Mouse (Mus musculus): ENCODE results near the gene Itpr3. TPM values are rescaled to one million over a fixed set of nuclear protein-coding genes. Genes with fewer than 3 reads are reported as not detected.

Itpr3 gene
- total RNA-seq, 2 experiments from 2014 or later = 2.0 to 3.4 TPM

DNA sequence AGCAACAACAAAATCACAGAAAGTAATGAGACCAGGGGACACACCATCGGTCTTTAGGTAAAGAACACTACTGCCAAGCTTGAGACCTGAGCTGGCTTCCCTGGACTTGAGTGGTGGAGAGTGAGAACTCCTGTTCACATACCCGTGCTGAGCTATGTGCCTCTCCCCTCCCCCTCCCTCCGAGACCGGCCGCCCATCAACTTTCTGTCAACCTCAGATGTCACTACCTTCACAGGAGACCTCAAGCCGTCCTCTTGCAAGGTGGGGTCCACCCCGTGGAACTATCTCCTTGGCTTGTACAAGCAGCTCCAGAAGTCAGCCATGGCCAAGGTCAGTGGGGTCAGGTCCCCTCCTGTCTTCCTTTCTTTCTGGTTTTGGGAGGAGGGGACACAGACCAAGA is 24.8 kb upstream of the Itpr3 start:
- intact Hi-C loops (cut with DNase I) = loop anchor here (5.0 kb wide), 2 partner anchors 100 to 490 kb away; partner anchors contain the start of genes Grm4 and Uqcc2

DNA sequence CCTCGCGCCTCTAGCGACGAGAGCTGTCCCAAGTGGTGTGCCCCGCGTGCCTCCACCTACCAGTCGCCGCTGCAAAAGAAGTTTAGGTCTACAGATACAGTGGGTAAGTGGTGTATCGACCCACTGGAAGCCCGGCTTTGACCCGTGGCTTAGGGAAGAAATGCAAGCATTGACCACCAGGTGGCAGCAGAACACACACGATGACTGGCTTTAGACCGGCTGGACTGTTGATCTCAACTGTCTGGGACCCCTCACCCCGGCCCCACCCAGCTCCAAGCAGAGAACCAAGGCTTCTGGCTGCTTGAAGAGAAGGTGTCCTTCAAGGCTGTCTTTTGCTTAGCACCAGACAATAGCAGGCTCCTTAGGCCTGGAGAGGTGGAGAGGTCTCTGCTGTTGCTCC is 24.2 kb upstream of the Itpr3 start:
- intact Hi-C loops (cut with DNase I) = loop anchor here (5.0 kb wide), 2 partner anchors 99 to 489 kb away; partner anchors contain the start of genes Grm4 and Uqcc2
- DNase-seq (ENCODE audit: low spot score in 2 of 2) = peak in 1 of 2 experiments; percentile 70

More for the DNA sequence above, 24.8 kb upstream of the Itpr3 start:
- no peak for DNase-seq (ENCODE audit: low spot score in 2 of 2)

DNA sequence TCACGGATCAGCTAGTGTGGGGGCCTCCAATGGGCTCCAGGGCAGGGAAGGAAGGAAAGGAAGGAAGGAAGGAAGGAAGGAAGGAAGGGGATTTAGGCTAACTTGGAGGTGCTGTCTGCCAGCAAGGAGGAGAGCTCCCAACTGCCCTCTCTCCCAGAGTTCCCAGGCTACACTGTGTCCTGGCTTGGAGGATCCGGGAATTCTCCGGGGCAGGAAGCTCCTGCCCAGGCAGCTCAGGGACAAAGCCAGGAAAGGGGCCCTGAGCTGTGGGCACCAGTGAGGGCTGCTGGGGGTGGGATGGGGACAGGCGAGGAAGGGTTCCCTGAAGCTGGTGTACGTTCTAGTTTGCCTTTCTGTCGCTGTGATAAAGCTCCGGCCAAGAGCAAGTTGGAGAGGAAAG is 20.6 kb upstream of the Itpr3 start:
- intact Hi-C loops (cut with DNase I) = no loop called here
- no peak for DNase-seq (ENCODE audit: low spot score in 2 of 2)

DNA sequence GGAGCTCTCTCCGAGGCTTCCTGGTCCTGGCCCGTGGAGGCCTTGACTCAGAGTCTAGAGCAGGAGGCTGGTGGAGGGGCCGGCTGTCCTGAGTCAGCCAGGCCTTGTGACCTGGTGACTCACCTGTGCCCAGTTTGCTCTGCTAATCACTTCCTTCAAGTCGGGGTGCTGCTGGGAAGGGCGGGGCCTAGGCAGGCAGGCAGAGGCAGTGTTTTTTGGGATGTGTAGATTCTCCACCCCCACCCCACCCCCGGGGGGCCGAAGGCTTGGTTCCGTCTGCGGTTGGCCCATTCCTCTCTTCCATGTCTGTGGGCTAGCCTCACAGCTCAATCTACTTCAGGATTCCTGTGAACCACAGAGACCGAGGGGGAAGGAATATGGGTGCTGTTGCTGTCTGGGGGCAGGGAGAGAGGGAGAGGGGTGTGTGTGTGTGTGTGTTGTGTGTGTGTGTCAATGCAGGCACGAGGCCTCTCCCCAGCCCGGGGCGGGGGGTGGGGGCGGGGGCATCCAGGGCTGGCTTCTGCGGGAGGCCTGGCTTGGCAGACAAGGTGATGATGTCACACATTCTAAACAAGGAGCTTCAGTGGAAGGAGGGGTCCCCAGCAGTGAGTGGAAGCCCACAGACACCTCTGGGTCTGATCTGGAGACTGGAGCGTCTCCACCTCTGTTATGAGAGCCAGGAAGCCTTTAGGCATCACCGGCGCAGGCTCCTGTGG is 18.6 kb upstream of the Itpr3 start:
- no peak for DNase-seq (ENCODE audit: low spot score in 2 of 2)
- intact Hi-C loops (cut with DNase I) = no loop called here

DNA sequence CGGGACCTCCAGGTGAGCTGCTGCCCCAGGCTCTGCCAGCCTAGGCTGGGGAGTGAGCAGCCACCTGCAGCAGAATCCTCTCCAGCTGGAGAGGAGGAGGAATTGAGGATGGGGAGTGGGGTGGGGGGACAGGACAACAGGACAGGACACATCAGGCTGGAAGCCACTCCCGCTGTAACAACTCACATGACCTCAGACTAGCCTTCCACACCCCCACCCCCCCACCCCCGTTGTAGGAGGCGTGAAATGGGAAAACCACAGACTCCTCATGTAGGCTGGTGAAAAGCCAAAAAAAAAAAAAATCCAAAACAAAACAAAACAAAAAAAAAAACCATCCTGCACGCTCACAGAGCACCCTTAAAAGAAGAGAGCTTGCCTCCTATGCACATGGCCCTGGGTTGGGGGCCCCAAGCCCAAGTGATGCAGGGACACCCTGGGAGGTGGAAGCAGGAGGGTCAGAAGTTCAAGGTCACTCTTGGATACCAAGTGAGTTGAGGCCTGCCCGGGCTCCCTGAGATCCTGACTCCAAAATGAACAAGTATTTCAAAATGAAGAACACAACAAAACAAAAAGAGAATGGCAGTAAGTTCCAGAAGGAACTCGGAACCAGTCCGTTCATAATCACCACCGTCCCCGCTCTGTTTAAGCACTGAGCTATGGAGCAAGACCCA is 17.5 kb upstream of the Itpr3 start:
- intact Hi-C loops (cut with DNase I) = no loop called here
- DNase-seq (ENCODE audit: low spot score in 2 of 2) = no peak

DNA sequence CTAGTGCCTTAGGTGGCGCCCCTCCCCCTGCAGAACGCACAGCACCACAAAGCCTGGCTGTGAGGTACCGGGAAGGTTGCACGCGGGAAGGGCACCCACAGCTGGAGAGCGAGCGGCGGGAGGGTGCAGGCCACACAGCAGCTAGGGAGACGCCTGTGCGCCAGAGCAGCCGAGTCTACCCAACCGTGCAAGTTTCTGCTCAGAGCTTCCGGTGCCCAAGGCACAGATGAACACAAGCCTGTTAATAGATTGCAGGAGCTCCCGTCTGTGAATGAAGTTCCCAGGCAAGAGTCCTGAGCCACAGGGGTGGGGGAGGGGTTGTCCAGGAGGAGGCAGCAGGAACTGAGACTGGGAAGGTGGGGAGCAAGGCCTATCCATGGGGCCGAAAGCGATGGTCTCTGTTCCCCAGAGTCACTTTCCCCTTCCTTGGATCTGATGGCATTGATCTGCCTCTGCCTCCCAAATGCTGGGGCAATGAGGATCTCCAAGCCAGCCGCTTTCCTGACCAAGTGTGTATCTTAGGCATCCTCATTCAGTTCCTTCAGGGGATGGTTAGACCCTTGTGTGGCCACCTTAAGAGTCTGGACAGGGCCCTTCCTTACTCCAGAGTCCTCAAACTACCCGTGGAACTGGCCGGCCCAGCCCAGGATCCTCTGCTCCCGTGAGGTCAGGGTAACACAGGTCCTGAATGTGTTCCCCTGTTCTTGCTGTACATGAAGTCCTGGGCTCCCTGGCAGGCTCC is 16.6 kb upstream of the Itpr3 start:
- no peak for DNase-seq (ENCODE audit: low spot score in 2 of 2)
- intact Hi-C loops (cut with DNase I) = no loop called here

DNA sequence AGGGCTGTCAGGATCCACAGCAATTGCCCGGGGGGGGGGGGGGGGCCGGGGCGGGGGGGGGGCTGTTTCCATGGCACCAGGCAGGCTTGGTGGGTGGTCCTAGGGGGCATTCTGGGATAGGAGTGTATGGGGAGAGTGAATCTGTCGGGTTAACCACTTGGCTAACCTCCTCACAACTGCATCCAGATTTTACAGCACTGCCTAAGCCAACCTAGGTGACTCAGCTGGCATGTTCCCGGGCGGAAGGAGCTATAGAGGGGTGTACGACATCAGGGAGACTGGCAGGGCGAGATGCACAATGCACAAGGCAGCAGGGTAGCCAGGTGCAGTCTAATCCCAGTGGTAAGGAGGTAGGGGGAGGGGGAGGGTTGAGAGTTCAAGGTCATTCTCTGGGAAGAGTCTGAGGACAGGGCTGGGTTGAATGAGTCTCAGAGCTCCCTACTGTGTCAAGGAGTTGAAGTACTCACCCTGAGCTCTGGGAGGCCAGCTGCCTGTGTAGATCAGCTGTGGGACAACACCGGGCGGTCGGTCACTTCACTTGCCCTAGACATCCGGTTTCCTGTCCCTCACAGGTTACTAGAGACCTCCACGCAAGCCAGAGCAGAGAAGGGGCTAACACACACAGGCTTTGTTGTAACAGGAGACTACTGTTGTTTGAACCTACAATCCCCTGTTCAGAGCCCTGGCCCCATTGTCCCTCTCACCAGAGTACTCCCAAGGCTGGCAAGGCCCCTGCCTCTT is 15.9 kb upstream of the Itpr3 start:
- intact Hi-C loops (cut with DNase I) = no loop called here
- DNase-seq (ENCODE audit: low spot score in 2 of 2) = no peak

DNA sequence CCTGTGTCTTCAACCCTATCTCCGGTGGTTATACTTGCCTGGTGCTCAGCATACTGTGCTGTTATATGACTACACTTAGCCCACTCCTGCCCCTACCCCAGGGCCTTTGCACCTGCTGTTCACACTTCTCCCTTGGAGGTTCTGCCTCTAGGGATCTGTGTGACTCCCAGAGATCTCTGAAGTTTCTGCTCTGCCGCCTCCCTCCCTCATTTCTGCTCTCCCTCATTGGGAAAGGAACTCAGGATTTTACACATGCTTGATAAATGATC is 15.4 kb upstream of the Itpr3 start:
- DNase-seq (ENCODE audit: low spot score in 2 of 2) = no peak
- intact Hi-C loops (cut with DNase I) = no loop called here

DNA sequence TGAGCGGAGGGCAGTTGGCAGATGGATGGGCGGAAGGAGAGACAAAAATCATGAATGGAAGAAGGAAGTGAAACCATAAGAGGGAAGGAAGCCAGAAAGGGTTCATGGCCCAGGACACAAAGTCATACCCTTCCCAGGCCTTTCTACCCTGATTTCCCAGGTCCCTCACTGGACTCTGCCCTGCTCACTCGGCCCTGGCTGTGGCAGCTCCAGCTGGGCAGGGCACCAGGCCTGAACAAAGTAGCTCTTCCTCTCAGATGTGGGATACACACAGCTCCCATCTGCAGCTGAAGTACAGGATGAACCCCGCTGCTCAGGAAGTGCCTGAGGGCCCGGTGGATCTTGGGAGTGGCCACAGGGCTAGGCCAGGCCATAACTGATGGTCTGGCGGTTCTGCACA is 14.3 kb upstream of the Itpr3 start:
- intact Hi-C loops (cut with DNase I) = no loop called here

DNA sequence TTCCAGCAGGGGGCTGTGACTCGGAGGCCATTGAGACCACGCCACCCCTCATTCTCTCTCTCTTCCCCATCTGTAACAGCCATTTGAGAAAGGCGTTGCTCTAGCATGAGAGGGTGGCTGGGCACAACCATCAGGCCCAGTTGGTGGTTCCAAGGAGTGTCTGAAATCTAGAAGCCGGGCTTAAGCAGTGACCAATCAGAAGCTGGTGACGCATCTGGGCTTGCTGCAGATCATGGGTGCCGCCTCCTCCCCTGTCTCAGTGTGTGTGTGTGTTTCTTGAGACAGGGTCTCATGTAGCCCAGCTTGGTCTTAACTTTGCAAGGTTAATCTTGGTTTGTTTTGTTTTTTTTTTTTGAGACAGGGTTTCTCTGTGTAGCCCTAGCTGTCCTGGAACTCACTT is 11.9 kb upstream of the Itpr3 start:
- intact Hi-C loops (cut with DNase I) = no loop called here
- no peak for DNase-seq (ENCODE audit: low spot score in 2 of 2)

More for the DNA sequence above, 14.3 kb upstream of the Itpr3 start:
- no peak for DNase-seq (ENCODE audit: low spot score in 2 of 2)

DNA sequence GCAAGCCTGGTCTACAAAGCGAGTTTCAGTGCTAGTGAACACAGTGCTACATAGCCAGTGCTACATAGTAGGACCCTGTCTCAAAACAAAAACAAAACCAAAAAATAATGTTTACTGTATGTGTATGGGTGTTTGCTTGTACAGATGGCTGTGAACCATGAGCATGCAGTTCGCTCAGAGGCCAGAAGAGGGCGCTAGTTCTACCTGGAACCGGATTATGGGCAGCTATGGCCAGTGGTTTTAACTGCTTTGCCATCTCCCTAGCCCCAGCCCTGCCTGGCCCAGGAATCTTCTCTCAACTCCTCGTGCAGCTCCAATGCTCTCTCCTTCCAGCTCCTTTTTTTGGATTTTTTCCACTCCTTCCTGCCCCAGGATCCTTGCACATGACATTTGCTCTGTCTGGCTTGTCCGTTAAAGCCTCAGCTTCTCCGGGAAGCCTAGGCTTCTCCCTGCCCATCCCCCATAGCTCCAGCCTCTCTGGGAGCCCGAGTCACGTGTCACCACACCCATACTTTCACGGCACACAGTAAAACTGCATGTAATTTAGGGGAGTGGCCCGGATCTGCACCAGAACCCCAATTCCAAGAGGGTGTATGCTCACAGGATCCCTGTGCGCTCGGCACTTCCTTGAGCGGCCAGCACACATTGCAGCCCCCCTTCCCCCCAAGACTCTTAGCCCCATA is 9.2 kb upstream of the Itpr3 start:
- intact Hi-C loops (cut with DNase I) = no loop called here
- no peak for DNase-seq (ENCODE audit: low spot score in 2 of 2)

DNA sequence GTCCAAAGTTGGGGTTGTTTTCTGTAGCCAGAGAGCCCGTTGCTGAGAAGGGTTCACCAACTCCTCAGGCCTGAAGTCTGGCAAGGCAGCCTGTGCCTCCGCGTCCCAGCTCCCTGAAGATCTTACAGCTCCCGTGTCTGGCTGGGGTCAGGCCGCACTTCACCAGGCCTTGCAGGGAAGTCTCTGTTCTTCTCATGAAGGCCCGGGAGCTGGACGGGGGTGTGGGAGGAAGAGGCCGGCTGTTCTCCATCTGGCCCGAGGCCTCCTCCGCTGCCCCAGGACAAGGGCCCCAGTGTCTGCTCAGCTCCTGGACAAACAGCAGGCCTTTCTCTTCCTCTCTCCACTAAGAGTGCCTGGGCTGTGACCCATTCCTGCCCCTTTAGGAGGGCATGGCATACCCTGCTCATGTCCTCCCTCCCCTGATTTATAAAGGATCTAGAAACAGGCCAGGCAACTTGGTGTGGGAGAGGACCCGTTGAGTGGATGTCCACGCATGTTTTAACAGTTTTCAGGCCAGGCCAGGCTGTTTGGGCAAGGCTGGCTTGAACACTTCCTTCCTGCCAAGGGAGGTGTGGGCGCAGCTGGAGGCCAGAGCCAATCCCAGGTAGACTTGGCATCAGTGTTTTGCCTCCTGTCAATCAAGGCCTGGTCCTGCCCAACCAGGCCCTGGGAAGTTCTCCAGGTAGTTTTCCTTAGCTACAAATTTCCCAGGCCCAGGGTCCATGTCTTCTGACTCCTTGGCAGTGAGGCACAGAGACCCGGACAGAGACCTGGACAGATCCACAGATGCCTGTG is 8.5 kb upstream of the Itpr3 start:
- intact Hi-C loops (cut with DNase I) = no loop called here
- DNase-seq (ENCODE audit: low spot score in 2 of 2) = no peak

DNA sequence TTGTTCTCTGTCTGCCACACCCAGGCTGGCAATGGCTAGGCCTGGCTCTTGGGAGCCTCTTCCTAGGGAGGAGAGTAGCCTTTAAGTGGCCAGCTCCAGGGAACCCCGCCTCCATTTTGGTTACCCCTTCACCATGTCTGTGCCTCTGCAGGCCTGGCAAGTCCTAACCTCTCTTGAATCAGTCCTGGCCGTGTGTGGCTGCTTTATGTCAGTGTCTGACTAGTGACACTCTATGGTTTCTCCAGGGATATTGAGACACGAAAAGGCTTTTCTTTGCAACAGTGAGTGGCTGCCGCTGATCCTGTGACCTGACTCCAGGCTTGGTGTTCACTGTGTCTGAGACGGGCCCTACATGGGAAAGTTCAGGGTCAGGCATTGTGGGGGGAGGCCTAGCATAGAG is 6.3 kb upstream of the Itpr3 start:
- no peak for DNase-seq (ENCODE audit: low spot score in 2 of 2)
- intact Hi-C loops (cut with DNase I) = loop anchor here (5.0 kb wide), 1 partner anchor 36 kb away; no protein-coding TSS in a partner anchor

DNA sequence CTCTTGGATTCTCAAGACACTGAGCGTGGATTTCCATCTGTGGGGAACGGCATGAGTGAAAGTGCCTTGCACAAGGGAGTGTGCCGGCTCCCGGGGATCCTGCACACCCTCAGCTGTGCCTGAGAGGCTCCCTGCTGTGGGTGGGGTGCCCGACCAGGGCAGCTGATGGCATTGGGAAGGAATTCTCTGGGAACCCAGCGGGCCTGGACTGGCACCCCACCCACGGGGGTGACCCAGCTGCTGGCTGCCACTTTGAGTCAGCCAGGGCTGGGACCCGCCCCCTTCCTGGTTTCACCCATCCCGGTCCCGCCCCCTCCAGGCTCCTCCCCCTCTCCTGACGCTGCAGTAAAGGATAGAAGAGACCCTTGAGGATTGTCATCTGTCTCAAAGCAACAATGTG is 5.6 kb upstream of the Itpr3 start:
- intact Hi-C loops (cut with DNase I) = loop anchor here (5.0 kb wide), 1 partner anchor 36 kb away; no protein-coding TSS in a partner anchor
- DNase-seq (ENCODE audit: low spot score in 2 of 2) = no peak

DNA sequence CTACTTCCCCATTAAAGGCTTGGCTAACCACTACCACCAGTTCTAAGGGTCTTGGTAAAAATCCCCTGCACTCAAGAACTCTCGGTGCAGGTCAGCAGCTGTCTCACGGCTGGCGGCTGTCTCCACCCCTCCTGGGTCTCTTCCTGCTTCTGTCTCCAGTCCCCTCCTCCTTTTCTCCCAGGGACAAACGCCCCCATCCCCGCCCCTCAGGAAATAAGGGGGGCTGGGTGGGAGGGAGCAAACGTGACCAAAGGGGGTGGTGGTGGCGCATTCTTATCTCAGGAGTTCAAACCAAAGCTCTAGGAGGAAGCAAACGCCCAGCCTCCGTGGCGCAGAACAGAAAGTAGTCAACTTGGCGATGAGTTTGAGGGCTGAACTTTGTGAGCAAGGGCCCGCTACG is 934 bp upstream of the Itpr3 start:
- DNase-seq (ENCODE audit: low spot score in 2 of 2) = no peak
- intact Hi-C loops (cut with DNase I) = no loop called here

DNA sequence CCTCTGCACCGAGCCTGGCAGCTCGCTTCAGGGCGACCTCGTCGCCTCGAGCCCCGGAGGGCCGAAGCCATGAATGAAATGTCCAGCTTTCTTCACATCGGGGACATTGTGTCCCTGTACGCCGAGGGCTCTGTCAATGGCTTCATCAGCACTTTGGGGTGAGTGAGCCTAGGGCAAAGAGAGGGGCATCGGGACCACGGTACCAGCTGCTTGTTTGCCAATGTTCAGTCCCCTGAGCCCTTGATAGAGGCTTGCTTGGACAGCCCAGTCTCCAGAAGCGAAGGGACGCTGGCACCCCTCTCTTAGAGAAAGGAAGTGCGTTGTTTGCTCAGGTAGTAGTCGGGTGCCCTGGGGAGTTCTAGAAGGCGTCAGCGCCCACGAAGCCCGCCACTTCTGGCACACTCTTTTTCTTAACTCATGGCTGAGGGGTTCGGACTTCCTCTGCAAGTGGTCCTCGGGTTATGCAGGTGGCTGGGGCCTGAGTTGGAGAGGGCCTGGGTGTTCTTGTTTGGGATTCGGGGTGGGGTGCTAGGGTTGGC is 482 bp downstream of the Itpr3 start:
- no peak for DNase-seq (ENCODE audit: low spot score in 2 of 2)
- intact Hi-C loops (cut with DNase I) = no loop called here

DNA sequence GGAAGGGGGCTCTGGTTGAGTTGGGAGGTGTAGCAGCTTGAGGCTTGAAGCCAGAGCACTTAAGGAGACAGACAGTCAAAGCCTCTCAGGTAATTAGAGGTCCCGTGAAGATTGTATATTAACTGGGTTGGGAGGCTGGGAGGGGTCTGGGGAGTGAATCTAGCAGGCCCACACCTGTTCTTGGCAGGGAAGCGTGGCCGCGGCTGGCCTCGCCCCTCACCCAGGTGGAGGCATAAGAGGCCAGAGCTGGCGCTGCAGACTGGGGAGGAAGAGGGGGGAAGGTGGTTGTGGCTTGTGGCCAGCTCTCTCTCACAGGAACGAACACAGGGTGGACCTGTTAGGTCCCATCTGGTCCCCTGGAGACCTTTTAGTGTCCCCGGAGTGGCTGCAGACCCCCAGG is 3.6 kb downstream of the Itpr3 start:
- intact Hi-C loops (cut with DNase I) = no loop called here
- no peak for DNase-seq (ENCODE audit: low spot score in 2 of 2)

DNA sequence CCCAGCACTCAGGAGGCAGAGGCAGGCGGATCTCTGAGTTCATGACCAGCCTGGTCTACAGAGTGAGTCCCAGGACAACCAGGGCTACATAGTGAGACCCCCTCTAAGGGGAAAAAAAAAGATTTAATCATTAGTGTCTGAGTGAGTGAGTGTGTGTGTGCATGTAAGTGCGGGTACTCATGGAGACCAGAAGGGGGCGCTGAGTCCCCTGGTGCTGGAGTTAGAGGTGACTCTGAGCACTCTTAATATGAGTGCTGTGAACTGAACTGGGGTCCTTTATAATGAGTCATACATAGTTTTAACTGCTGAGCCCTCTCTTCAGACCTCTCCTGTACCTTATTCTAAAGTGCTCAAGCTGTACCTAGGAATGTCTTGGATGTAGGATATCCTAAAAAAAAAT is 4.6 kb downstream of the Itpr3 start:
- DNase-seq (ENCODE audit: low spot score in 2 of 2) = no peak
- intact Hi-C loops (cut with DNase I) = no loop called here

DNA sequence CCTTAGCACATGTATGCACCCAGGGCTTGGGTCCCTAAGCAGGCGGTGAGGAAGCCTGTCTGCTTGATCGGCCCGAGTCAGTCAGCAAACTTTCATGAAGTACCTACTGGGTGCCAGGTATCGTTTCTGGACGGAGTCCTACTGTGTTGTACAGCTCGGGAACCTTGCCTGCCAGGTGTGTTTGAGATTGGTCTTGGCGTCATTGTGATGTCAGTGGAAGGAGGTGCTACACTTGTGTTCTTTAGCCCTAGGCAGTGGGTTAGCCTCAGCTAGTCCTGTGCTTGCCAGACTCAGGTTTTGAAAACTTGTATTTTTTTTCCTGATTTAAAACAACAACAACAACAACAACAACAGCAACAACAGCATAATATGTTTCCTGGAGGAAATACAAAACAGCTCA is 5.6 kb downstream of the Itpr3 start:
- DNase-seq (ENCODE audit: low spot score in 2 of 2) = no peak
- intact Hi-C loops (cut with DNase I) = no loop called here

All from left cerebral cortex, postnatal 36 days (tissue).